Mouse (Mus musculus) c-Kit-positive CD71-positive TER-119-negative erythroid progenitor cells, embryonic 14.5 days (primary cell): ENCODE data around the gene Gng12.
A peak's percentile ranks its signal among the peaks of the same experiment; 100 is the strongest.
"Not testable (repeated sequence)": the region's sequence is repeated elsewhere in the genome, so short reads cannot be mapped to it uniquely, and the experiment has no call there.

Source experiments
- DNase-seq: peaks from one replicate; pipeline ENCODE4 v3.0.0-alpha.2; 2013; ENCODE audit warnings: low read depth

Gene Gng12

DNA sequence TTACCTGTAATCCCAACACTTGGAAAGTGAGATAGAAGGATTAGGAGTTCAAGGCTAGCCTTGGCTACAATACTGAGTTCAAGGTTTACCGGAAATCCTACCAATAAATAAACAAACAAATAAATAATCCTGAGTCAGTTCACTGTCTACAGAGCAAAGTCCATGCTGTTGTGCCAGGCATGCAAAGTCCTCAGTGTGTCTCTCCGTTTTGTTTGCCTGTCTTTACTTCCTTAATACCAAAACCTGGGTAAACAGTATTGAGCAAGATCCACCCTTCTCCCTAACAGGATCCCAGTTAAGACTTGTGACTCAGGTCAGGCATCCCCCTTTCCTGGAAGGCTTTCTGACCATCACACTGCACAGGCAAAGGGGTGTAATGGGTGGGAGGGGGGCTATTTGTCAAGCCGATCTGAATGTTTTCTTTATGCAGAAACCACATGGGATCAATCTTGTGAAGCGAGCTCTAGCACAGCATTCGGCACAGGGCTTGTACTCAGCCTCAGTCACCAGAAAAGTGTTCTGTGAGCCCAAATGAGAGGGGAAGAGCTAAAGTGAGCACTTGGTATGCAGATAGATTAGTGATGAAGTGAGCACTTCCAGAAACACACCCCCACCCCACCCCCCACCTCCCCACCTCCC is 133.2 kb downstream of the Gng12 start:
- no peak for DNase-seq

DNA sequence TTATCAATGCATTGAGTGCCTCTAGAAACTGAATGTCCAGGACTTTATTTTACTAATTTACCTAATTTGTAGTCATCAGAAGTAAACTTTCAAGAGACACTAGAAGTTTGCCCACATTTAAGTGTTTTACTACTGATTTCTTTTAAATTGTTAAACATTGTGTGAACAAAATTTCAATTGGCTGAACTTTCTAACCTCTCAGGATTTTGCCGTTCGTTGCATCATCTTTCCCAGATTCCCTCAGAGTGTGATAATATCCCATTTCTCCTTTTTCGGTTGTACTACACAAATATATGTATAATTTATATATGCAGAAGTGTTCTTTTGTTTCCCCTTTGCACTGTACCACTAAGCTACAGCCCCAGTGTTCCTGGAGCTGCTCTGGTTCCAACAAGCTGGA is 133.8 kb downstream of the Gng12 start:
- no peak for DNase-seq

DNA sequence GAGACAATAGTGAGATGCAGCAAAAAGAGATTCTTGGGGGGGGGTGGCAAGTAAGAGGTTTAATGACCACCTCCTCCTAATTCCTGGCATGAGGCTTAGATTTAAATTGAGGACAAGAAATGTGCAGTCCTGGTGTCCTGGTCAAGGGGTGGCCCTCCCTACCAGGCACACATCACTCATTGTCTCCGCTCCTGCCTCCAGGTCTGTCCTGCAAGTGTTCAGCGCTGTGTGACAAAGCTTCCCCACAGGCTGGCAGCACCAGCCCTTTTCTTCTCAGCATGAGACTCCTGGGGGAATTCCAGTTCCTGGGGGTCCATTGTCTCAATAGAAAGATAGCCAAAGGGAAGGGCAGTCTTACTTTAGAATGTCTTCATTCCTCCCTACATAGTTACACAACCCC is 134.2 kb downstream of the Gng12 start:
- DNase-seq: no peak

DNA sequence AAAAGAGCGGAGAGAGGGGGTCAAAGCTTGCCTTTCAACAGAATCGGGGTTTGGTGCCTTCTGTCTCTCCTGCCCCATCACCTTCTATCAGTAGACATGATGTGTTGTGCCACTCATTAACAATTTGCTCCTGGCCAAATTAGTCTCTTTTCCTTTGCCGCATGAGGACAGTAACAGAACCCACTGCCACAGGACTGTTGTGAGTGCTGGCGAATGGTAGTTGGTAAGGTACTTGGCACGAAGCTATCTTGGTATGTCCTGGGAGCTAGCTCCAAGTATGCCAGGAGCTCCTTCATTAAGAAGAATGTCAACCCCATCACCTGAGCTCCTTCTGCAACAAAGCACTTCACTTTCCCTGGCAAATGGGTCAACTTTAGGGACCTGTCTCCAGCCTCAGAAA is 134.6 kb downstream of the Gng12 start:
- DNase-seq: no peak

DNA sequence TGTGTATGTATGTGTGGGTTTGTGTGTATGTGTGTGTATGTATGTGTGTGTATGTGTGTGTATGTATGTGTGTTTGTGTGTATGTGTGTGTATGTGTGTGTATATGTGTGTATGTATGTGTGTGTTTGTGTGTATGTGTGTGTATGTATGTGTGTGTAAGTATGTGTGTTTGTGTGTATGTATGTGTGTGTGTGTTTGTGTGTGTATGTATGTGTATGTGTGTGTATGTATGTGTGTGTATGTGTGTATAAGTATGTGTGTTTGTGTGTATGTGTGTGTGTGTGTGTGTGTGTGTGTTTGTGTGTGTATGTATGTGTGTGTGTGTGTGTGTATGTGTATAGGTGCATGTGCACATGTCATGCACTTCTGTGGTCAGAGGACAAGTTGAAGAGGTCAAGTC is 136.4 kb downstream of the Gng12 start:
- not testable (repeated sequence) for DNase-seq

DNA sequence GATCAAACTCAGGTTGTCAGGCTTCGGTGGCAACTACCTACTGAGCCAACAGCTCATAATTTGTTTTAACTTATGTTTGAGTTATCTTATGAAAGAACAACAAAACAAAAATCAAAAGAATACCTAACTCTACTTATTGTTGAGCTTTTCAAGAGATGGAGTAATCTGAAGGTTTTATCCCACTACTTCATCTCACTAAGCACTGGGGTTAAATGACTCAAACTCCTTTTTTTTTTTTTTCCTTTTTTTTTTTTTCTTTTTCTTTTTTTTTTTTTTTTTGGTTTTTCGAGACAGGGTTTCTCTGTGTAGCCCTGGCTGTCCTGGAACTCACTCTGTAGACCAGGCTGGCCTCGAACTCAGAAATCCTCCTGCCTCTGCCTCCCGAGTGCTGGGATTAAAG is 136.8 kb downstream of the Gng12 start:
- DNase-seq: not testable (repeated sequence)

DNA sequence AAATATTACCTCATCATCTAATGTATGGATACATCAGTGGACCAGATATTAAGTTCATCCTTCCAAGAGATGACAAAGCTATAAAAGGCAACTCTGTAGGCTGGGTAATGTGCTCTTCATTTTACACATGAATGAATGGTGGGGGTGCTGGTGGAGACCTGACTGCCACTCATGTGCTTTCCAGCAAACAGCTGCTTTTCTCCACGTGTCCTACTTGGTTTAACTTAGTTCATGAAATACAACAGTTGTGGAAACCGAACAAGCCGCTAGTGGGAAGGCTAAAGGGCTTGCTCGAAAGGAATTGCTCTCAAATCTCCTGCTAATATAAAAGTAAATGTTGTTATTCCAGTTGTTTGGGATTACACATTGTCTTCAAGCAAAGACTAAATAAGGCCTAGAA is 137.4 kb downstream of the Gng12 start:
- no peak for DNase-seq

DNA sequence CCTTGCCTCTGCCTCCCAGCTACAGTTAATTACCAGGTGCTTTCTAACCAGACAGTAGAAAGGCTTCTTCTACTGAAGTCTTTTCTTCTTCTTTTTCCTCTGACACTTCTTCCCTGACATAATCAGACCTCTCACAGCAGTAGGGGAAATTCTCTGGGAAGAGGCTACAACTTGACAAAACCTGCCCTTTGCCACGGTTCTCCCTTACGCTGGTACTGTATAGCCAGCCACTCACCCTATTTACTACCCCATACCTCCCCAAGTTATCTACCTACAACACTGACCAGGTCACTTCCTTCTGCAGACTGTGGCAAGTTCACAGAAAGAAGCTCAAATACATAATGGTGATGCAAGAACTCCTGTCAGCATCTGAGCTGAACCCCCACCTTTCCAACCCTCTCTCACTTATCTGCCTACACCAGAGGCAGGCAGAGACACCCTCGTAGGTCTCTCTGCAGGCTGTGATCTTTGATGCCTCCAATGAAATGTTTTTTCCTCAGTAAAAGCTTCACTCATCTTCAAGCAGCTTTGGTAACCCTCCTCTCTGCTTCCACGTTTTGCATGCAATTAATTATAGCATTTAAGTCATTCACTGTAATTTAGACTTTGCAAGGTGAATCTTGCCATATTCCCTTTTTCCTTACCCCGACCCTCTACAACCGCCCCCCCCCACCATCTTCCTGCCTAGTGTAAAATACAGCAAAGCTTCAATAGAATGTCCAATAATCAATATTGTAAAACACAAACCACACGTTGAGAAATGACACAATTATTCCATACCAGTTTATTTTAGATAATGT is 138.3 kb downstream of the Gng12 start:
- DNase-seq: peak; percentile 76

DNA sequence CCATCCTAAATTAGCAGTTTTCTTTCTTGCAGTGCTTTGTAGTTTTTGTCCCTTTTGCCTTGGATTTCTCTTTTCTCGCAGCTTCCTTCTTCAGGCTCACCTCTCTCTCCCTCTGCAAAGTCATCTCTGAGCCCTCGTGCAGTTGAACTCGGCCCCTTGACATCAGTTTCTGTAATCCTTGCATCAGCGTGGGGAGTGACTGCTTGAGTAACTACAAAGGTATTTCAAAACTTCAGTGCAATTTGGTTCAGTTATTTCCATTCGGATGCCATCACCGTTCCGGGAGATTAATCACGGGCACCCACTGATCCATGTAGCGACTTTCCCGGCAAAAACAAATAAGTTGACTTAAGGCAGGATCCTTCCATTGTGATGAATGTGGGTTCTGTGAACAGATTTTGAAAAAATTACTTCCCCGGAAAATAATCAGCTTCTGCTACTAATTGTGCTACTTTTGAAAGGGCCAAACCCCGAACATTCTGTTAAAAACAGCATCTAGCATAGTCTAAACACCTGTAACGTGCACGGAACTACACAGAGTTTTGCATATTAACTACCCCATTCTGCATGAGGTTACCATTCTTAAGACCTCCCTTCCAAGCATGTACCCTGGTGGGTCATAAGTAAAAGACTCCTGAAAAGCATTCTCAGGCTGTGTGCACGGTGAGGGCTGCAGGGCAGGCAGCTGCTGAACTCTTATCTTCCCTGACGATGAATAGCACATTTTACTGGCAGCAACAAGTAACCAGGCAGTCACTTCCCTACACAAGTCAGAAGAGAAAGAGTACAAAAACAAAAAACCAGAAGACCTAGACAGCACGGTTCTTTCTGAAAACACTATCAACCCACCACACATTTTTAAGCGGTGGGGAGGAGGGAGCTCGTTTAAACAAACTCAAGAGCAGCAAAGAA is 139.4 kb downstream of the Gng12 start:
- no peak for DNase-seq

DNA sequence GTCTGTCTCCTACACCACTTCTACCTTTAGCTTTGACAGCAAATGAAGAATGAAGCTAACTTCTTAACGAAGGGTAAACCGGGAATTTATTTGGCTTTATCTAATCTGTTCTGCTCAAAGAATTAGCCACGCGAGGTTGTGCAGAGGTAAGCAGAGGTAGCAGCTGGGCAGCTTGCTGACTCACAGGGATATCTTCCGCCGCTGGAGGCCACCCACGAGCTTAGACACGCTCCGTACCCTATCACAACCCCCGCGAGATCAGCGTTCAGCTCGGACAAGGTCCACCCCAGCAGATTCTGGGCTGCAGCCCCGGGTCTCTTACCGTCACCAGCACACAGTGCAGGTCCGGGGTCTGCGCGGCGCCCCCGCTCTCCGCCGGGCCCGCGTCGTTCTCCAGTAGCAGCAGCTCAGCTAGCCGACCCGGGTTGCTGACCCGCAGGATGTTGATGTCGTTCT is 140.2 kb downstream of the Gng12 start:
- DNase-seq: peak; percentile 80

DNA sequence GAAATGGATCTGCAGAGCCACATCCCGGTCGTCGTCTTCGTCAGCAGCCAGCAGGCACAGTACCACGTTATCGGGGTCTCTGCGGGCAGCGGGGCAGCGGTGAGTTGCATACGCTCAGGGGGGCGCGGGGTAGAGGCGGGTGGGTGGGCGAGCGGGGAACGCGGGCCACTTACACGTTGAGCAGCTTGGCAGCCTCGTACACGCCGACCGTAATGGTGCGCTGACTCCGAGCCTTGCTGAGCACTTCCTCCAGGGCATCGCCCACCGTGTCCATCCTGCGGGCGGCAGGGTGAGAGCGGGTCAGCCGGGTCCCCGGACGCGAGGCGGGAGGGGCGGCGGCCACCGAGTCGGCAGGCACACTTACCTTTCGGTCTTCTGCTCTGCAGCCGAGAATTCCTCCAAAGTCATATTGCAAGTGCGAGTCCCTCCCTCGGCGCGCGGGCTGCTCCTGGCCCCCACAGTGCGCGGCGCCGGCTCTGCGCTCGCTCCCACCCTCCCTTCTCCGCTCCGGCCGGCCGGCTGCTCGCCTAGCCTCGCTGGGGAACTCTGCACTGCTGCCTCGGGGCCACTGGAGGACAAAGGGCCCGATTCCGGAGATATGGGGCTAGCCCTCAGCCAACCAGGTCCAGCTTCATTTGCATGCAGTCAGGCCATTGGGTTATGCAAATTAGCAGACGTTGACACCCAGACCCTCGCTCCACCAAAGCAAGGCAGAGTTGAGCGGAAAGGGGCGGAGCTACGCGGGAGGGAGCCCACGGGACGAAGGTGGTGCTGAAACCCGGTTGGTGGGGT is 140.8 kb downstream of the Gng12 start, which contains the start of gene Gadd45a:
TSS of gene Gadd45a (minus strand) at position 621 of the 792 bp plus-strand sequence.
- peak; percentile 99 for DNase-seq

DNA sequence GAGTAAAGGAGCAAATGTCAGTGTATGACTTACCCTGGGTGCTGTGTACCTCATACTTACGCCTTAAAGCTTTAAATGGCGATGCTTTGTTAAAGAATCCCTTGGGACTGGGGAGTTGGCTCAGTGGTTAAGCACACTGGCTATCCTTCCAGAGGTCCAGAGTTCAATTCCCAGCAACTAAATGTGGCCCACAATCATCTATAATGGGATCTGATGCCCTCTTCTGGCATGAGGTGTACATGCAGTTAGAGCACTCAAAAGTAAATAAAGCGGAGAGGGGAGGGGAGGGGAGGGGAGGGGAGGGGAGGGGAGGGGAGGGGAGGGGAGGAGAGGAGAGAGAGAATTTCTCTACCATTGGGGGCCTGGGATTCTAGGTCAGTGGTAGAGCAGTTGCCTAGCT is 142.8 kb downstream of the Gng12 start:
- DNase-seq: no peak

DNA sequence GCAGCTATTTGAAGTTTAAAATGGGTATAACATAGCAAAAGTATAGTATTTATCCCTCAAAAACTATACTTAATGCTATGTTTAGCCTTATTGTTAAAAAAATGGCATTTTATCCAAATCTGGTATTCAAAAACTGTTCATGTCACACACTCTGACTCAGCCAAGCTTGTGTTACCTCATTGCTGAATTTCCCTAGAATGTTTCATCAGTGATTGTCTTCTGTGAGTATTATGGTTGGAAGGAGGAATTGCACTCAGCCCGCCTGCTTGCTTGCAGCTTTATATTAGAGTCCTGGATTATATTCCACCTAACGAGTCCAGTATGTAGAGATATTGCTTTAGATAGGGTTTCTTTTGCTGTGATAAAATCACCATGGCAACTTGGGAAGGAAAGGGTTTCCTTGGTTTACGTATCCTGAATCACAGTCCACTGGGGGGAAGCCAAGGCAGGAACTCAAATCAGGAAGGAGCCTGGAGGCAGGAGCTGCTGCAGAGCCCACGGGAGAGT is 144.8 kb downstream of the Gng12 start:
- DNase-seq: no peak

DNA sequence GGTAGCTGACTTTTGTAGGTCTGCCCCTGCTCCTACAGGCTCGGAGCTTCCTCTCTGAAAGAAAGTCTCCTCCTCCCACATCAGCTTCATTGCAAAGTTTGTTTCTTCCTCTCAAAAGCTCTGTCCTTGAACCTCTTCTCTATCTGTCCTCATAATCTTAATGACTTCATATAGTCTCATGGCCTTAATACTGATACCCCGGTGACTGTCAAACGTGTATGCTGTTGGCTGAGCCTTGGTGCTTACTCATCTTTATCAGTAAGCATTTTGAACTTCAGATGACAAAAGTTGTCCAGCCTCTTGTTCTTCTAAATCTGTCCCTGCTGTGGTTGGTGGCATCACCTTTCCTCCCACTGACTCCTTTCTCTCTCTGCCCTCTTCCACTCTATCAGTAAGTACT is 149.2 kb downstream of the Gng12 start:
- no peak for DNase-seq

DNA sequence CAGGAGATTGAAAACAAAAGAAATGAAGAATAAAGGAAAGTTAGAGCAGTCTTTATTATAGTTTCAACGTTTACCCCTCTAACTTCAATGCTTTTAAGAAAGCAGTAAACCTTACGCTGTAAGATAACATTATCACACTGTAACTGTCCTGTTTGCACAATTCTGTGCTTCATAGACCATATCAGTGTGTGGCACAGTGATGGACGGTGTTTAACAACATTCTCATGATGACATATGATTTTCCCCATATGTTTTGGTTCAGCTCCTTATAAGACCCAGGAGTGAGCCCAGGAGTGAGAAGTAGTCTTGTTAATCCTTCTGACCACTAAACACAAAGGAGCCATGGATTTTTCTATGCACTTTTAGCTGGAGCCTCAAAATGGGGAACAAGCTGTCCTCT is 150.7 kb downstream of the Gng12 start:
- no peak for DNase-seq

DNA sequence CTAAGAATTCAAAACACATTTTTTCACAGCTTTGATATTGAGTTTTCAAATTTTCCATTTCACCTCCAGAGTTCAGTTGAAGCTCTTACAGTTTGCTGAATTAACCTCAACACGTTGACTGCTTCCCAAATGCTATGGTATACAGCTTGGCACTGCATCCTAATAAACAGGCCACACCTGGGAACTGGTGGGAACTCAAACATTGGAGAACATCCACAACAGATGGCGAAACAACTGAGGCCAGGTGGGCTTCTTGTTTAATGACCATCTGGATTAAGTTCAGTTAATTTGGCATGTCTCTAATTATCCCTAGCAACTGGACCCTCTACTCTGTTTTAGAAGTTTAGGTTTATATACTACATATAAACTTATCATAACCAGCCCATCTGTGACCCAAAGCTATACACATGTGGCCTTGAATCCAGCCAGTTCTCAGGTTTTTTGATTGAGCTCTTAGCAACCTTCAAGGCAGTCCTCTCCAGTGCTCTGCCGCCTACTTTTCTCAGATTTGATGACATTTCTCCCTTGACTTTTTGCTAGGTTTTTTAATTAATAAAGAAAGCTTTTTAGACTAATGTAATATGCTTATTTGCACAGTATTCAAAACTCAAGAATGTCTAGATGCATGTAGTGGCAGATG is 152.0 kb downstream of the Gng12 start:
- DNase-seq: no peak

DNA sequence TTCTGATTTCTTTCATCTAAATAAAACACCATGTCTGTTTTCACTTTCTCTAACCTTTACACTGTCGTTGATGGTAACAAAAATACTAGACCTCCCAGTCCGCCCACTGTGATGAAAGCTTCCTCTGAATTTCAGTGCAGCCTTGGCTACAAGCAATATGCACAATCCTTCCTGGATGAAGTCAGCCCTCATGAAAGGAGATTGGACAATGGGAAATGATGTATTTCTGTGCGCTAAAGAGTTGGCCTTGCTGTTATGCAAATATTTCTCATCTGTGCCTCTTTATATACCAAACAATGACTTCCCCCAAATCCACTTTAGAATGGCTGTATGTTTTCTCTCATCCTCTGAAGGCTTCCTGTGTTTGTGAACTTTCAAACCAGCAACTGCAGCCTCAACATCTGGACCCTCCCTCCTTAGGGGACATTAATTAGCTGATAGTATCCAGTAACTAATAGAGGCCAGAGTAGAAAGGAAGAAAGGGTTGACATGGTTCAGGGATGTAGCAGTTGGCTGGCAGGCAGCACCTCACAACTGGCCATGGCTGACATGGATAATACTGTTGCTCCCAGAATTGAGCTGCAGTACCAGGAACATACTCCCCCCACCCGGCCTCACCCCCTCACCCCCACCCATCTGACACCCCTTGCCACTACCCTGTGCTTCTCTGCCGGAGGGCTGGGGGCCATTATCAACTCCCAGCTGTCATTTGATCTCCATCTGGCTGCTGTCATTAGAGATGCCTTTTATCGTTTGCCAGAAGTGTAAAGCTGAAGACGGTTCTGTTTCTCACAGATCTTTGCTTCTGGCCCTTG is 152.9 kb downstream of the Gng12 start:
- no peak for DNase-seq

DNA sequence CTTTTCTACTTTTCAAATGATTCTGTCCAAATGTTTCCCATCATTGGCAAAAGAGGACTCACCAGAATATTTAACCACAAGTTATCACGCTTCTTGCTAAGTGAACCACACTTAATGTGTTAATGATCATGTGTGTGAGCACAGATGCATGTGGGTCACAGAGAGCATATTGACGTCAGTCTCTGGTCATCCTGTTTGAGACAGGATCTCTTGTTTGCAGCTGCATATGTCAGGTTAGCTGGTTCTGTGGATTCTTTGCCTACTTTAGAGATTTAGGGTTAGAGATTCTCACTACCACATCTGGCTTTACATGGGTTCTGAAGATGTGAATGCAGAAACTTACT is 153.5 kb downstream of the Gng12 start:
- DNase-seq: no peak

DNA sequence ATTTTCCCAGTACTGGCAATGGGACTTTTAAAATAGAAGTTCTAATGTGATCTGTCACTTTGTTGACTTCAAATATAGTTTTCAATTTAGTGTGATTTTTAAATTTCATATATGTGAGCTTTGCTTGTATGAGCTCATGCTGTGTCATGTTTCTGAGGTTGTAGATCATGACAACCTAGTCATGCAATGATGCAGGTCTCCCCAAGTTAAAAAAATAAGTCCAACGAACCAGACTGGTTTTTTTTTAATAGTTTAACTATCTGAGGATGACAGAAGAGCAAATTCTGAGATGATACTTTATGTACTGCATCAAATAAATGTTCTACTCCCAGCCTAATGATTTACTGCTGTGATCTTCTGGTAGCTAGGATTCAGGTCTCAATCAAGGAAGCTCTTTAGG is 153.9 kb downstream of the Gng12 start:
- DNase-seq: no peak
